Mouse (Mus musculus) spleen, embryonic (tissue): ENCODE results near the gene Fkbp10.

Source experiments
- CTCF ChIA-PET: fragments of 350-600 bp; sonication (Branson Sonifier 250); formaldehyde crosslinking; loops from one replicate; lab custom pipeline; 2022; lab: Charles Lee

The Fkbp10 gene

GRCm38 (mm10) chr11:100414914-100415822 lies at the start of gene Fkbp10:
TSS of gene Fkbp10 (plus strand) at chr11:100415697.
- CTCF ChIA-PET, result no interaction called here

DNA sequence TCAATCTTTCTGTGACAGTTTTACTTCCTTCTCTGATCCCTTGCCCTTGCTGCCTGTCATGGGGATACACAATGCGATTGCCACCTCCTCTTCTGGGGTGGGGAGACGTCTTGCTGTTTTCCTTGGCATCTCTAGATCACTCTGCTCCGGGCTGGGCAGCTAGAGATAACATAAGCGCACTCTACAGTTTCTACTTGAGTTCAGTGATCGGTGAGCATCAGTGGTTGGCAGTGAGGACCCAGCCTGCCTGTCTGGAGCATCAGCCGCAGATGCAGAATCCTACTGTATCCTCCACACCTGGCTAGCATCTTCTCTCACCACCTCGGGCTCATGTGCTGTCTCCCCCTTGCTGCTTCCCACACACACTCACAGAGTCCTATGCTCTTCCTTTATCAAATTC lies 46.4 kb upstream of the Fkbp10 start:
- CTCF ChIA-PET, result no interaction called here

GRCm38 (mm10) chr11:100369822-100370221 lies 45.7 kb upstream of the Fkbp10 start:
- CTCF ChIA-PET, result interaction anchor here (0.5 kb wide), 1 partner anchor 66 kb away, joined by 4 read pairs; no protein-coding TSS in a partner anchor

- CTCF ChIA-PET, result no interaction called here
These were observed 43.4 kb upstream of the Fkbp10 start for GRCm38 (mm10) chr11:100371981-100372558.

DNA sequence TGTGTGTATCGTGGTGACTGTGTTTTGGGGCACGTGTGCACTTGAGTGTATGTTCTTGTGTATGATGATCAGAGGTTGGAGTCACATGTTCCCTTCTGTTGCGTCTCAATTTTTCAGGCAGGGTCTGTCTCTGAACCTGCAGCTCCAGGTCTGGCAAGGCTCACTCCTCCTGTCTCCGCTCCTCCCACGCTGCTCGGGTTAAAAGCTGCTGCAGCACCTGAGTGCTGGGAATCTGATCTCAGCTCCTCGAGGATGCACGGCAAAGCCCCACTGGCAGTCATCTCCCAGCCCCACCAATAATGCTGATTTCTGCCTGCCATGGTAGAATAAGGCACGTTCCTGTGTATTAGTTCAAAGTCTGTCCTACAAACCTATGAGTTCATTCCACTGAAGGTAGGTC lies 40.4 kb upstream of the Fkbp10 start:
- CTCF ChIA-PET, result no interaction called here

- CTCF ChIA-PET, result no interaction called here
These were observed 39.5 kb upstream of the Fkbp10 start for GRCm38 (mm10) chr11:100376005-100376404.

DNA sequence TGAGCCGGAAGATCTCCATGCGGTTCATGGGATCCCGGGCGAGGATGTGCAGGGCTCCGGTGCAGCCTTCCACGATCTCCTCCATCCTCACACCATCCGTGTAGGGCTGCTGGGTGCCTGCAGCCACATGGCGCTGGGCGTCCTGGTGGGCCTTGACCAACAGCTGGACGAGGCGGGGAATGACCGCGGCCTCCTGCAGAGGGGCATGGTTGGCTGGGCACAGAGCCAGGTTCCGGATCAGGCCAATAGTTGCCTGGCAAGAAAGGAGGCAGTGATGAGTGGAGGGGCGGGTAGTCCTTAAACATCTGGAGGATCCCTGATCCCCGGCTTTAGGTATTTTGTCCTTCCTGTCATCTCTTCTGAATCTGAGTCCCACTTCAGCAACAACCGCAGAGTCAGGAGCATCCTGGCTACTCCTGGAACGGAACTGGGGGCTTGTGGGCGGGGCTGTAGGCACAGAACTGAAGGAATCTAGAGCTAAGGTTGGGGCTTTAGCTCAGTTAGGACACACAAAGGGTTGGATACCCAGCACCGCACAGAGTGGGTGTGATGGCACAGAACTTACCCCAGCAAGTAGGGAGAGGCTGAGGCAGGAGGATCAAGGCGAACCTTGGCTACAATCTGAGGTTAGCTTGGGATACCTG lies 38.6 kb upstream of the Fkbp10 start:
- CTCF ChIA-PET, result no interaction called here

DNA sequence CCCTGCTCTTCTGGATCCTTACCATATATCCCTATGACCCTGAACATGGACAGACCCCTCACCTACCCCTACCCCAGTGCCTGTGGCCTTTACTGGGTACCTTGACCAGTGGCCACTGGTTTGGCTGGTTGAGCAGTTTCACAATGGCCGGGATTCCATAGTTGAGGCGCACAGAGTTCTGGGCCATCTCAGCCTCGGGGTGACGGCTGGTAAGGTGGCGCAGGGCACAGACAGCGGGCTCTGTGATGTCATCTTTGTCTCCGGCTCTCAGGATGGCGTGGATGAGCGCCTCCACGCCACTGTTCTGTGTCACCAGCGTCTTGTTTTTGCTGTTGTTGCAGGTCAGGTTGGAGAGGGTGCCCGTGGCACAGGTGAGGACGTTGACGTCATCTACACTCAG lies 37.5 kb upstream of the Fkbp10 start:
- CTCF ChIA-PET, result interaction anchor here (0.5 to 0.6 kb wide), 2 partner anchors 19 to 66 kb away, joined by 4 to 6 read pairs; no protein-coding TSS in a partner anchor

- CTCF ChIA-PET, result interaction anchor here (0.5 kb wide), 1 partner anchor 65 kb away, joined by 4 read pairs; no protein-coding TSS in a partner anchor
These were observed 37.1 kb upstream of the Fkbp10 start for GRCm38 (mm10) chr11:100378446-100378845.

DNA sequence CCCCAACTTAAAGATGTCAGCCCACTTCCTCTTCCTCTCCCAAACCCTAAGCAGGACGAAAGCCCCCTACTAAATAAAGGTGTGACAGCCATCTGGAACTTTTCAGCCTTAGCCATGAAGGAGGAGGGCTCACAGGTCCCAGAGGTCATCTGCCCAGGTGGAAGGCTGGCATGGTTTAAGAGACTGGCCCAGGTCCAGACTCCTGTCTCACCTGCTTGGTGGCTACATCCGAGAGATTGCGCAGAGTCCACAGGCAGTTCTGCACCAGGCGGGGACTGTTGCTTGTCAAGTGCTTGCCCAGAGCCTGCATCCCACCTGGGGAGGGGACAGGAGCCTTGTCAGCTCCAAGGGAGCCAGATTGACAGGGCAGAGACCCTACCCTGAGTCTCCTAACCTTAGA lies 36.2 kb upstream of the Fkbp10 start:
- CTCF ChIA-PET, result no interaction called here

GRCm38 (mm10) chr11:100382682-100383081 lies 32.8 kb upstream of the Fkbp10 start:
- CTCF ChIA-PET, result no interaction called here

- CTCF ChIA-PET, result interaction anchor here (0.6 kb wide), 1 partner anchor 47 kb away, joined by 3 read pairs; no protein-coding TSS in a partner anchor
These were observed 30.5 kb upstream of the Fkbp10 start for GRCm38 (mm10) chr11:100385016-100385415.

- CTCF ChIA-PET, result interaction anchor here (0.6 kb wide), 1 partner anchor 746 kb away, joined by 3 read pairs; no protein-coding TSS in a partner anchor
These were observed 28.9 kb upstream of the Fkbp10 start for GRCm38 (mm10) chr11:100386586-100386985.

GRCm38 (mm10) chr11:100387111-100387510 lies 28.4 kb upstream of the Fkbp10 start:
- CTCF ChIA-PET, result no interaction called here

DNA sequence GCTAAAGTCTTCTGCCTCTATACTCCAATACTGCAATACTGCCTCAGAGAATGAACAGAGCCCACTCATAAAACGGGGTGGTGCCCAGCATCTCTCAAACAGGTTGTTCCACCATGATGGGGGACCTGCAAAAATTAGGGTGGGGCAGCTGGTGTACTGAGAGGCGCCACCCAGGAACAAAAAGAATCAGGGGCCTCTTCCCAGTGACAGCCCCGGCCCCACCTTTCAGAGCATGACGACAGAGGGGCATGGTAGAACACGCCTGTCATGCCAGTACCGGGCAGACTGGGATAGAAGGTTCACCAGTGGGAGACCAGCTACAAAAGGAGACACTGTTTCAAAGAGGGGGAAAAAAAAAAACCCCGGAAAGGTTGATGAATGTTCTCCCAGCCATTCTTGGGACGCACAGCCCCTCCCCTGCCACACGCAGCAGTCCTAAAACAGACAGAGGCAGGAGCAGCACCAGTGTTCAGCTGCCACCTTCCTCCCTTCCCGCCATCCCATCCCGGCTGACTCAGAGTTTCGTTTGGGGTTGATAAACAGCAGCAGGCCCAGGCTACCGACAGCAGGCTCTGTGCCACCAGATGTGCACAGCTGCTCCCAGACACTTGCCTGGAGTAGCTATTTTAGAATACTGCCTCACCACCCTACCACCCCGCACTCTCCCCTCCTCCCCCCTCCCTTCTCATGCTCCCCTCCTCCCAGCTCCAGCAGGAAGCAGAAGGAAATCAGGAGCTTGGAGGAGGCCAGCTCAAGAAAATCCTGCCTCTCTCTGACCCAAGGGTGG lies 27.7 kb upstream of the Fkbp10 start:
- CTCF ChIA-PET, result no interaction called here

DNA sequence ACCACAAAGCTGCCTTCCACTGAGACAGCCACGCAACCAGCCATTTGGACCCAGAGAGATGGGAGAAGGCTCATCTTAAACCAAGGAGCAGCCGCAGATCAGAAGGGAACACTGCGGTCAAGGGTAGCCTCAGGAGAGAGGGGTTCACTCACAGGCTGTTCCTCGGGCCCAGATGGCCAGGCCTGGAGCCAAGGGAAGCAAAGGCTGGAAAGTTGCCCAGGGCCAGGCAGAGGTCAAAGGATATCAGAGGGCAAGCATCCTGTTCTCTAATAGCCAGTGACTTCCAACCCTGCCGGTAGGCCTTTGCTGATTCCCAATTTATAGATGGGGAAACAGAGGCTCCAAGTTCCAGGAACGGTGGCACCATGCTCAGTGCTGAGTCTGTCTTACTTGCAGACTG lies 26.9 kb upstream of the Fkbp10 start:
- CTCF ChIA-PET, result no interaction called here

- CTCF ChIA-PET, result no interaction called here
These were observed 25.5 kb upstream of the Fkbp10 start for GRCm38 (mm10) chr11:100389931-100390445.

DNA sequence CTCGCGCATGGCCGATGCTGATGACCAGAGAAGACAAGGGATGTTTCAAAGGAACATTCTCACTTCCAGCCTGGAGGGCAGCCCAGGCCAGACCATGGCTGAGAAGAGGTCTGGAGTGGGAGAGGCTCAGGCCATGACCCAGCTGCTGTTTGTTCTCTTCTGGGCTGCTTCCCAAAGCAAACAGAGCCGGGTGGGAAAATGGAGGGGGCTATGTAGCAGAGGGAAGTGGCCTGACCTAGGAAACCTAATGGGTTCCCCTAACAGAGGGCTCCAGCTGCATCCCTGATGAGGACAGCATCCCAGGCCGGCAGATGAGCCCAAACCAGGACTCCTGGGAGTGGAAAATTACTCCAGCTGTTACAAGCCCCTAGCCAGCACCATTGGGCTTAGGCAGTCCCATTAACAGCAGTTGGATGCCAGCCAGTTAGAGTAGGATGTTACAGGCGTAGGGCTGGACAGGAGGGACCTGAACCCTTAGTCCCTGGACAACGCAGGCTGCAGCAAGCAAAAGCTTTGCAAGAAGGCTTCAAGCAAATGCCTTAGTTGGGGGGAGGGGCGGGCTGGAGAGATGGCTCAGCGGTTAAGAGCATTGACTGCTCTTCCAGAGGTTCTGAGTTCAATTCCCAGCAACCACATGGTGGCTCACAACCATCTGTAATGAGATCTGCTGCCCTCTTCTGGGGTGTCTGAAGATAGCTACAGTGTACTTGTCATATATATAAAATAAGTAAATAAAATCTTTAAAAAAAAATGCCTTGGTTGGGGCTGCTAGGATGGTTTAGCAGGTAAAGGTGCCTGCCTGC lies 24.2 kb upstream of the Fkbp10 start:
- CTCF ChIA-PET, result interaction anchor here (0.7 kb wide), 1 partner anchor 34 kb away, joined by 3 read pairs; no protein-coding TSS in a partner anchor

DNA sequence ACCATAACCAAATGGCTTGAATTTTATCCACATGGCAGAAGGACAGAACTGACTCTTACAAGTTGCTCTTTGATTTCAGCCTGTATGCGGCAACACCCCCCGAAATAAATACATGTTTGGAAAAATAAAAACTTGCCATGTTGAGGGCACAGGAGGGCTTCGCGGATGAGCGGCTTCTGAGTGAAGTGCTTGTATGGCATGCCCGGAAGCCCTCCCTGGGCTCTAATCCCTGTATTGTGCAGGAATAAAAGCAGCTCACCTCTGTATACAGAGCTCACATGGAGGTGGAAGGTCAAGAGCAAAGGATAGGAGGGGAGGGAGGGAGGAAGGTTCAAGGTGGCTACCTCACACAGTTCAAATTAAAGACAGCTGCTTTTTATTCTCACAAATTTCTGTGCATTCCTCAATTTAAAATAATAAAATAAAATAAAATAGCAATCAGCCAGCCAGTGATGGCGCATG lies 23.6 kb upstream of the Fkbp10 start:
- CTCF ChIA-PET, result interaction anchor here (0.7 kb wide), 1 partner anchor 35 kb away, joined by 3 read pairs; no protein-coding TSS in a partner anchor

- CTCF ChIA-PET, result no interaction called here
These were observed 22.5 kb upstream of the Fkbp10 start for GRCm38 (mm10) chr11:100392958-100393357.
